Mouse (Mus musculus) gastrocnemius, adult 8-10 months (tissue): ENCODE data around the gene Btg3. TPM values are rescaled to one million over a fixed set of nuclear protein-coding genes. Genes with fewer than 3 reads are reported as not detected.
"Not testable (repeated sequence)": the region's sequence is repeated elsewhere in the genome, so short reads cannot be mapped to it uniquely, and the experiment has no call there.

Experiments
- DNase-seq, 2 experiments: peaks; one replicate each; pipeline ENCODE4 v3.0.0; 2022; ENCODE audit warnings: low spot score in 2 of 2
- total RNA-seq, 4 experiments: library from RNA; stranded (reverse); gene quantifications; 2 replicates each; pipeline ENCODE4 v1.2.4; 2022

Btg3 gene
- total RNA-seq, result 1 to 10 TPM in 3 of 4 experiments, under 1 TPM in 1; 0.99 to 2.6 (median 1.7) TPM

DNA sequence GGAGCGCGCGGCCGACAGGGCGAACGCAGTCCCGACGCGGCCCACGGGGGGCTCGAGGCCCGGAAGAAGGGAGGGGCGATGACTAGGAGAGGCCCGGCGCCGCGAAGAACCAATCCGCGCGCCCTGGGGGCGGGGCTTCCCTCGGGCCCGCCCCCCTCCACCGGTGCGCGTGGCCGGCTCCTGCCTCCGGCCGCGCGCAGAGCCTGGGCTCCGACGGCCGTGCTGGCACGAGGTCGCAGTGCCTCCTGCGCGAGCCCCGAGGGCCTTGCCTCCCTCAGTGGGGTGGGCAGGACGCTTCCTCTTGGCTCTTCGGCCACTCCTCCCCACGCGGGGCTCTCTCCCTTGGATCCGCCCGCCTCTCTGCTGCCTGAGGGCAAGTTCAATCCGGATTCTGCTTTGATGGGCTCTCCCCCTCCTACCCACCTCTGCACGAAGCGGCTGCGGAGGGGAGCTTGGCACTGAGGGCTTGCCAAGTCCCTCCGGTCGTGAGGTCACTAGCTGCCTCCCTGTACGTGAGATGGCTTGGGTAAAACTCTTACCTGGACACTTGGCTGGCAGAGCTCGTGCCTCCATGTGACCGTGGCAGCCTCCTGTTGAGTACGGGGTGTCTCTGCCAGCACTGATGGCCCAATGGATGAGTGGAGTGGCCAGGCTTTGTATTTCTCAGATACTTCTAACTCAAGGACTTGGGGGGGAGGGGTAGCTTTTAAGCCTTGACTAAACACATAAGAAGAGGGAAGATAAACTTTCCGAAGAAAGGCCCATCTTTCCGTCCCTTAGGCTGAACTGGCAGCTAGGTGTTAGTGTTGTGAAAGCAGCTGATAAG lies at the start of gene Btg3:
TSS of gene Btg3 (minus strand) at position 448 of the 826 bp plus-strand sequence.
- DNase-seq, result peak; percentile 67 to 80

- no peak for DNase-seq
Measured at GRCm38 (mm10) chr16:78417733-78418132, 40.7 kb upstream of the Btg3 start.

- no peak for DNase-seq
Measured at GRCm38 (mm10) chr16:78416500-78416899, 39.5 kb upstream of the Btg3 start.

- no peak for DNase-seq
Measured at GRCm38 (mm10) chr16:78409991-78410390, 33.0 kb upstream of the Btg3 start.

GRCm38 (mm10) chr16:78407855-78408254 lies 30.9 kb upstream of the Btg3 start:
- no peak for DNase-seq

DNA sequence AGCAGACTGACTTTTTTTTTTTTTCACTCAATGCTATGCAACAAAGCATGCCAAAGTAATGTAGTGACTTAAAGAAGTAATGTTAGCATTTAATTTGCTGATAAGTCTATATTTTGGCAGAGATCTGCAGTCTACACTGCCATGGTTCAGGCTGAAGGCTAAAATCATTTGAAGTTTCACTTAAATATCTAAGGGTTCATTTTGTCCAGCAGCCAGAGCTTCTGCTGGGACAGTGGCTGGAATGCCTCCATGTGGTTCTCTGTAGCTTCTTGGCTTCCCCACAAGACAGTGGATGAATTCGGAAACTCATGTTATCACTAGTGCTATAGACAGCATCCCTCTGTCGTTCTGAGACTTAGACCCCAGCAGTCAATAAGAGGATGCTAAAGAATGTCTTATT lies 29.7 kb upstream of the Btg3 start:
- no peak for DNase-seq

DNA sequence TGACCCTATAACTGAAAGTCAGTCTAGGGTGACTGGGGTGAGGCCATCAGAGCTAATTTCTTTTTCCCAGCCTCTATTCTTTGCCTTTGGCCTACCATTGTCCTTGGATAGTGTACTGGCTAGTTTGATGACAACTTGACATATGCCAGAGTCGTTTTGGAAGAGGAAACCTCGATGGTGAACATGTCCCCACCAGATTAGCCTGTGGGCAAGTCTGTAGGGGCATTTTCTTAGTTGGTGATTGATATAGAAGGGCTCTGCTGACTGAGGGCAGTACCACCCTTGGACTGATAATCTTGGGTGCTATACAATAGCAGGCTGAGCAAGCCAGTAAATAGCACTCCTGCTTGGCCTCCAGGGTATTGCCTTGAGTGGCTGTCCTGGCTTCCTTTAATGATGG lies 25.3 kb upstream of the Btg3 start:
- no peak for DNase-seq

DNA sequence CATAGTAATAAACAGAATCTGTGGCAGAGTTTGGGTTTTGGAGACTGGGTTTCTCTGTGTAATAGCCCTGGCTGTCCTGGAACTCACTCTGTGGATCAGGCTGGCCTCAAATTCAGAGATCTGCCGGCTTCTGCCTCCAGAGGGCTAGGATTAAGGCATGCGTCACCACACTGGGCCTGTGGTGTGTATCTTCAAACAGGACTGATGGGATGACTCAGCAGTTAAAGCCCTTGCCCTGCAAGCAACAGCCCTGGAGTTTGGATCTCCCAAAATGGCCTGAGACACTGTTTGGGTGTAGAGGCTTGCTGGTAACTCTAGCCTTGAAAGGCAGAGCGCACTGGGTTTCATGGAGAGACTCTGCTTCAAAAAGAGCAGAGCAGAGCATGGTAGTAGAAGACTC lies 22.4 kb upstream of the Btg3 start:
- DNase-seq, result no peak

DNA sequence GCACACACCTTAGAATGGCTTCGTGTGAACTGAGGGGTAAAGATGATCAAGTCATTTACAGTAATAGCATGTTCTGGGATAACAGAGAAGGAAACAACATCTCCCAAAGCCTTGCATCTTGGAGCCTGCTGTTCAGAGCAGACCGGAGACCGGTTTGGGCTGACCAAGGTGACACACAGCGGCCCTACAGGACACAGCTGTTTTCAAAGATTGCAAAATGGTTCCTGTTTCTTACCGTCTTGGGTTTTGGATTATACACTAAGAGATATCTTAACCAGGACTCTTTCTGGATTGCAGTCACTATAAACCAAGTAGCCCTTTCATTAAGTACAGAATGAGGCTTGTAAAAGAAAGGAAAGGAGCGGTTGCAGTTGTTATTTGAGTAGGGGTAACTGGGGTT lies 21.7 kb upstream of the Btg3 start:
- no peak for DNase-seq

DNA sequence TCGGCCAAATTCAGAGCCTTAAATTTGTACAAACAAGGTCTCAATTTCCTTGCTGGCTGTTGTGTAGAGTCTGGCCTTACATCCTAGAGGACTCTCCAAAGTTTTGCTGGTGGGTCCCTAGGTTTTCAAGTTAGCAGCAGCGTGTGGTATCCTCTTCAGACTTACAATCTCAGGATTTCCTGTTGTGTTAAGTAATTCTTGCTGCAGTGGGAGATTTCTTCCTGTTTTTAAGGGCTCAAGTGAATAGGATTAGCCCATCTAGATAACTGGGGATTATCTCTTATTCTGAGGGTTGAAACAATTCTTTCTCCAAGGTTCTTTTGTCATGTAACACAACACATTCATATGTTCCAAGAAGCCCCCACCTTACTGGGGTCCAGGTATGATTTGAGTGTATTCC lies 14.4 kb upstream of the Btg3 start:
- DNase-seq, result no peak

DNA sequence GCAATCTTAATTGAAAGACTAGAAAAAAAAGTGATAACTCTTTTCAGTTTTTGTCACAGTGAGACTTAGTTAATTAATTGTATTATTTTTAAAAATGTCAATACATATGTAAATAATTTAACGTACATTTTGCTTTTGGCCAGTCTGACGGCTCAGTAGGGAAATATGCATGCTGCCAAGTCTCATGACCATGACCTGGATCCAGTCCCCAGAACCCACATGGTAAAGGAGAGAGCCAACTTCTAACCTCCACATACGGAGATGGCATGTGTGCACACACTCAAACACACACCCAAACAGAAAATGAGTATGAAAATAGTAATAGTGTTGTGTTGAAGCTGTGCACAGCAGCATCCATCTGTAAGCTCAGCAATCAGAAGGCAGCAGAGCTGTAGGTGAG lies 13.0 kb upstream of the Btg3 start:
- no peak for DNase-seq

GRCm38 (mm10) chr16:78389122-78389521 lies 12.1 kb upstream of the Btg3 start:
- DNase-seq, result no peak

- DNase-seq, result no peak
Measured at GRCm38 (mm10) chr16:78378493-78378892, 1.5 kb upstream of the Btg3 start.

DNA sequence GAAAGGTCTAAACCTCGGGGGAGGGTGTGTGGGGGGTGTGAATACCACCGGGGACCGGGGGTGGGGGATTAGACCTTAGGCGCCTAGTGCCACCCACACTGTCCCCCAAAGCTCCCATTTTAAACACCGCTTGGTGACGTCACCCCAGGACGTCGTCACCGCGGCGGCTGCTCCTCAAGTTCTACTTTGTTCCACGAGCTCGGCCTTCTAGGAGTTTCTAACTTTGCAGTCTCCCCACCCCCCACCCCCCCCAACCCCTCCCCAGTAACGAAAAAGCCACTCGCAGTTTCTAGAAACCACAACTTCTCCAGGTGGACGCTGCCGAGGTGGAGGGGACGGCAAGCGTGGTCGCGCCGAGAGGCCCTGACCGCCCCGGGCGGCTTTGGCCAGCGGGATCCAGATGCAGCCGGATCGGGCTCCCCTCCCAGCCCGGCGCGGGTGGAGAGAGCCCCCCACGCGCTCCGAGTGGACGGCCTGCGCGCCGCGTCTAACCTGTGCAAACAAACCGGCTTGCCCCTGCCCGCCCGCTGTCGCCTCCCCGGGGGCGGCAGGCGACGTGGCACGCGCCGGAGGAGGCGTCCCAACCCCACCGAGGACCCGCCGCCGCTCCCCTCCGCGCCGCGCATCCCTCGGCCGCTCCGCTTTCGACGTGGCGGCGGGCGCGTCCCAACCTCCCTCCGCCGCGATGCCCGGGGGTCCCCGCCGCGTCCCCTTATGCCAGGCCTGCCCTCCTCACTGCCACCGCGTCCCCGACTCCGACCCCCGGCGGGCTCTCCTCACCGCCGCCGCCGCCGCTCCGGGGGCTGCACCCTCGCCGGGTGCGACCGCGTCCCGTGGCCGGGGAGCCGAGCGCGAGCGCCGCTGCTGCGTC lies 936 bp downstream of the Btg3 start:
- peak in 1 of 2 experiments; percentile 13 for DNase-seq

GRCm38 (mm10) chr16:78375222-78375621 lies 1.8 kb downstream of the Btg3 start:
- DNase-seq, result no peak

- no peak for DNase-seq
Measured at GRCm38 (mm10) chr16:78373743-78374142, 3.2 kb downstream of the Btg3 start.

DNA sequence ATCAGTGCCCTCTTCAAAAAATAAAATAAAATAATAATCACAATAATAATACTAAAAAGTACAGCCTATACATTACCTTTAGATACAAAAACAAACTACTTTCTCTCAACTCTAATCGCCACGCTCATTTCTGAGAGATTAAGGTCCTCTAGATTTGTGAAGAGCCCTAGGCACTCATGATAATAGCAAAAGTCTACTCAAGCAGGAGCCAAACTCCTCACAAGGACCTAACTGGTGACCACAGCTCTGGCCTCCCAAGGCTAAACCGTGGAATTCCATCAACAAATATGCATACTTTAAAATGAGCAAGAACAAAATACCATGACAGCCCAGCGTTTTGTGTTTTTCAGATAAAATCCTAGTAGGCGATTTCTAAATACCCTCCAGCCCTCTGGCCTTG lies 4.2 kb downstream of the Btg3 start:
- DNase-seq, result no peak

DNA sequence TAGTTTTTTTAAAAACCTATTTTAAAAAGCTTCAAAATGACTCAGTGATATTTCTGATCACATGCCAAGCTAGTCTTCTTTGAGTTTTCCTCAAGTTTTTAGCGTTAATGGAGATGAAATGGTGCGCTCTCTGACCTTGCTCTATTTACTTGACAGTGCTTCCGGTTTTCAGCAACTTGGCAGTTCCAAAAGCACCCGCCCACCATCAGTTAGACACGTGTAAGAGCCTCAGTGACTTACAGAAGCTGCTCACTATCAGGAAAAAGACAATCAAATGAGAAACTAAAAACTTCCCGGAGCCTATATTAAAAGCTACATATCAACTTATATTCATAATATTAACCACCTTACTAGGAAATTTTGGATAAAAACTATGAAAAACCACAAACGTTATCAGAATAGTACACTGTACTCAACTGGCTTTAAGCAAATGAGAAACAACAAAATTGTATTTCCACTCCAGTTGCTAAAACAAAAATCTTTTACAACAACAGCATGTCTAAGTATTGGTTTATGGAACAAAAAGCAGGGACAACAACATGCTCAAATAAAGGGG lies 5.4 kb downstream of the Btg3 start:
- DNase-seq, result no peak

DNA sequence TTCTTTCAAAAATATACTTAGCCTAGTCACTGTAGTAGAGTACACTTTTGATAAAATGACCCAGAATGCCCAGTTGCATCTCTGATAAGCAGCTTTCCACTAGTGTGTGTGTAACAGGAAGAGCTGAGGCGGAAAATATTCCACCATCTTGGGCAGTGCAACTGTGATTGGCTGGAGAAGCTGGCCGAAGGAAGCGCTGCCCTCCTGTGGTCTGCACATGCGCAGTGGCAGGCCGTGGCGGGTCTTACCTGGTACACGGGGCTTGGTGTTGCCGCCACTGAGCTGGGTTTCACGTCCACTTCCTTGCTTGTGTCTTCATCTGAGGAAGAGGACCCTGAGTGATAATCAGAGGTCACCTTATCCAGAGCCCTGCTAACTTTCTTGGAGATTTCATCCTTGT lies 12.4 kb downstream of the Btg3 start:
- DNase-seq, result not testable (repeated sequence)

DNA sequence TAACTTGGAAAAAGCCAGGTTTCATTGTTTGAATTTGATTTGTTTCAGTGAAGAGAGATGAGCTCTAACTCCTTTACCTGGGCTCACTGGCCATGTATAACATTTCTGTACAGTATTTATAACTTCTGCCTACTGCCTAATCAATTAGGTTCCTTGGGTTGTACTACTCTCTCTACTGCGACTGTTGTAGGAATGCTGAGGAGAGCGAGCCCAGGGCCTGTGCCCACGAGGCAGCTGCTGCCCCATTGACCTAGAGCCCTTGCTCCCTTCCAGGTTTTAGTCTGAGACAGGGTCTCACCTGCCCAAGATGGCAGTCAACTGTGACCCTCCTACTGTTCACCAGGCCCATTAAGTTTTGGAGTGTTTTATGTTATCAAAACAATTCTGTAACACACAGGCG lies 15.5 kb downstream of the Btg3 start:
- DNase-seq, result no peak

GRCm38 (mm10) chr16:78357757-78358156 lies 19.2 kb downstream of the Btg3 start:
- DNase-seq, result no peak

- DNase-seq, result no peak
Measured at GRCm38 (mm10) chr16:78347328-78347926, 29.6 kb downstream of the Btg3 start.
